Mouse (Mus musculus) CH12.LX (cell line): Measurements from ENCODE around the gene Plch2. TPM values are rescaled to one million over a fixed set of nuclear protein-coding genes. Genes with fewer than 3 reads are reported as not detected.

Source experiments
- DNase-seq: peaks from one replicate; pipeline ENCODE4 v3.0.0-alpha.2; 2013; ENCODE audit errors: extremely low read depth
- H3K27ac ChIP-seq: 2 replicates; pipeline ENCODE4 v1.5.1; 2012; ENCODE audit warnings: low read depth, mild to moderate bottlenecking, control low read depth, moderate library complexity; ENCODE audit not compliant: insufficient read depth
- H3K27me3 ChIP-seq: replicated peaks from 2 replicates; pipeline ENCODE3; 2012; ENCODE audit warnings: inconsistent platforms
- H3K36me3 ChIP-seq, 2 experiments: replicated peaks in 1 of 2; 2 replicates each; pipeline versions ENCODE3 to v1.6.1; 2012; ENCODE audit warnings: inconsistent platforms in 1 of 2, low read length in 1 of 2, mild to moderate bottlenecking in 1 of 2, mixed read lengths in 1 of 2, moderate library complexity in 1 of 2; ENCODE audit not compliant: control insufficient read depth in 1 of 2, insufficient read depth in 1 of 2
- H3K4me1 ChIP-seq, 2 experiments: 2 replicates each; pipeline ENCODE4 v1.6.1; 2012; ENCODE audit warnings: inconsistent platforms in 1 of 2, moderate library complexity in 1 of 2; ENCODE audit not compliant: insufficient read depth in 2 of 2, control insufficient read depth in 1 of 2
- H3K4me2 ChIP-seq: 2 replicates; pipeline ENCODE4 v1.6.1; 2012; ENCODE audit warnings: low read depth, mild to moderate bottlenecking, control low read depth; ENCODE audit not compliant: poor library complexity, insufficient read depth, severe bottlenecking
- H3K4me3 ChIP-seq, 3 experiments: fragments of 150-350 bp in 1 of 3; sonication (generic) in 1 of 3; replicated peaks in 1 of 3; 2 replicates each; pipeline versions ENCODE3 to v1.5.1; 2011 to 2012; ENCODE audit warnings: low read depth in 2 of 3, low read length in 2 of 3, mild to moderate bottlenecking in 2 of 3, moderate library complexity in 2 of 3, control low read depth in 1 of 3, improper control_type of control experiment in 1 of 3, inconsistent platforms in 1 of 3, mixed read lengths in 1 of 3; ENCODE audit not compliant: poor library complexity in 1 of 3
- H3K79me2 ChIP-seq: replicated peaks from 2 replicates; pipeline ENCODE4 v1.6.1; 2012; ENCODE audit warnings: mild to moderate bottlenecking, moderate library complexity; ENCODE audit not compliant: control insufficient read depth, poor library complexity, insufficient read depth, severe bottlenecking; ENCODE audit errors: extremely low read depth
- H3K9ac ChIP-seq: 2 replicates; pipeline ENCODE4 v1.6.1; 2012; ENCODE audit warnings: low read depth, mild to moderate bottlenecking, control low read depth, moderate library complexity; ENCODE audit not compliant: insufficient read depth
- H3K9me3 ChIP-seq: replicated peaks from 2 replicates; pipeline ENCODE3; 2012; ENCODE audit warnings: low read length, inconsistent platforms, mixed read lengths
- BHLHE40 ChIP-seq: IDR thresholded peaks from 2 replicates; pipeline ENCODE4 v1.6.1; 2011; ENCODE audit warnings: mild to moderate bottlenecking, low read depth, low read length, improper control_type of control experiment
- CHD2 ChIP-seq: IDR thresholded peaks from 2 replicates; pipeline ENCODE4 v1.6.1; 2011; ENCODE audit warnings: low read length, improper control_type of control experiment
- CTCF ChIP-seq, 2 experiments: IDR thresholded peaks in 1 of 2; conservative IDR thresholded peaks in 1 of 2; 2 replicates each; pipeline ENCODE4 v1.5.1; 2011 to 2012; ENCODE audit warnings: low read depth in 2 of 2, low read length in 2 of 2, improper control_type of control experiment in 1 of 2, inconsistent platforms in 1 of 2, mild to moderate bottlenecking in 1 of 2, moderate library complexity in 1 of 2
- ELF1 ChIP-seq: IDR thresholded peaks from 2 replicates; pipeline ENCODE4 v1.6.1; 2014; ENCODE audit warnings: low read depth, mild to moderate bottlenecking, inconsistent platforms, low read length, improper control_type of control experiment
- ETS1 ChIP-seq: conservative IDR thresholded peaks from 2 replicates; pipeline ENCODE4 v1.6.1; 2012; ENCODE audit warnings: low read depth, mild to moderate bottlenecking, inconsistent platforms, low read length, improper control_type of control experiment, moderate library complexity
- GABPA ChIP-seq: IDR thresholded peaks from 2 replicates; pipeline ENCODE4 v1.6.1; 2012; ENCODE audit warnings: low read depth, low read length, improper control_type of control experiment, inconsistent platforms; ENCODE audit not compliant: insufficient replicate concordance
- HCFC1 ChIP-seq: IDR thresholded peaks from 2 replicates; pipeline ENCODE4 v1.6.1; 2012; ENCODE audit warnings: low read depth, mild to moderate bottlenecking, inconsistent platforms, low read length, improper control_type of control experiment
- MAX ChIP-seq: IDR thresholded peaks from 2 replicates; pipeline ENCODE4 v1.6.1; 2011; ENCODE audit warnings: low read length, improper control_type of control experiment
- NRF1 ChIP-seq: IDR thresholded peaks from 2 replicates; pipeline ENCODE4 v1.6.1; 2014; ENCODE audit warnings: low read depth, mild to moderate bottlenecking, inconsistent platforms, low read length, improper control_type of control experiment, moderate library complexity
- POLR2A ChIP-seq: IDR thresholded peaks from 2 replicates; pipeline ENCODE4 v1.6.1; 2011; ENCODE audit warnings: low read depth, mild to moderate bottlenecking, improper control_type of control experiment, low read length
- POLR2AphosphoS2 ChIP-seq: IDR thresholded peaks from 2 replicates; pipeline ENCODE4 v1.6.1; 2011; ENCODE audit warnings: low read depth, low read length, improper control_type of control experiment
- RCOR1 ChIP-seq: conservative IDR thresholded peaks from 2 replicates; pipeline ENCODE4 v1.6.1; 2012; ENCODE audit warnings: low read depth, mild to moderate bottlenecking, inconsistent platforms, low read length, improper control_type of control experiment
- SIN3A ChIP-seq: IDR thresholded peaks from 2 replicates; pipeline ENCODE4 v1.6.1; 2012; ENCODE audit warnings: low read length, improper control_type of control experiment, inconsistent platforms
- TBP ChIP-seq: conservative IDR thresholded peaks from 2 replicates; pipeline ENCODE4 v1.6.1; 2011; ENCODE audit warnings: low read depth, low read length, improper control_type of control experiment
- TCF12 ChIP-seq: IDR thresholded peaks from 2 replicates; pipeline ENCODE4 v1.6.1; 2014; ENCODE audit warnings: low read depth, mild to moderate bottlenecking, inconsistent platforms, low read length, improper control_type of control experiment
- USF1 ChIP-seq: IDR thresholded peaks from 2 replicates; pipeline ENCODE4 v1.6.1; 2014; ENCODE audit warnings: low read depth, mild to moderate bottlenecking, inconsistent platforms, low read length, improper control_type of control experiment
- ZC3H11A ChIP-seq: IDR thresholded peaks from 2 replicates; pipeline ENCODE4 v1.6.1; 2012; ENCODE audit warnings: low read depth, mild to moderate bottlenecking, inconsistent platforms, low read length, improper control_type of control experiment
- ZKSCAN1 ChIP-seq: IDR thresholded peaks from 2 replicates; pipeline ENCODE4 v1.6.1; 2012; ENCODE audit warnings: low read depth, inconsistent platforms, low read length, improper control_type of control experiment, borderline replicate concordance
- ZNF384 ChIP-seq: IDR thresholded peaks from 2 replicates; pipeline ENCODE4 v1.6.1; 2012; ENCODE audit warnings: low read depth, low read length, improper control_type of control experiment, inconsistent platforms
- dilution Hi-C: fragments of 300-500 bp; cut with MboI; formaldehyde crosslinking; loops from 2 replicates; pipeline ENCODE4 v1.14.3; 2020; ENCODE audit warnings: low sequenced_read_pairs; ENCODE audit not compliant: extremely low pct_unique_long_range_greater_than_20kb, extremely low pct_ligation_motif_present
- in situ Hi-C: fragments of 300-500 bp; cut with MboI; formaldehyde crosslinking; loops from 3 replicates; pipeline ENCODE4 v1.14.3; 2019; ENCODE audit warnings: low sequenced_read_pairs, low pct_ligation_motif_present, low pct_unique_long_range_greater_than_20kb, mixed read lengths
- polyA plus RNA-seq: library from polyadenylated mRNA; unstranded; fragments of >175 nt; gene quantifications from 2 replicates; pipeline ENCODE4 v1.2.1, GENCODE M21; 2012; ENCODE audit warnings: low read depth; ENCODE audit not compliant: insufficient read length
- total RNA-seq, 2 experiments: library from RNA; depleted of rRNA; stranded (reverse); fragments of 300-350 nt in 1 of 2; fragments of >200 nt in 1 of 2; gene quantifications; 2 replicates each; pipeline ENCODE4 v1.2.3; 2012 to 2014

Gene Plch2
- total and polyA plus RNA-seq, 3 experiments: 0.04 to 0.47 (median 0.17) TPM

- TF ChIP-seq GABPA (no peak), POLR2AphosphoS2 (no peak)
Observed at GRCm38 (mm10) chr4:154948940-154949588, 107.5 kb downstream of the Plch2 start (continued).

- in situ Hi-C loops: loop anchor here (5.0 to 25.0 kb wide), 2 partner anchors 119 to 811 kb away; partner anchors contain the start of genes Pex10, Trp73 and Wrap73
- Histone ChIP-seq H3K27ac (no peak overlapping the region), H3K27me3 (peaks cover 32% of the 10 kb centered on the region), H3K79me2 (no peaks in the 10 kb centered on the region), H3K4me1 (peaks cover 24 to 43% of the 10 kb centered on the region in 2 experiments), H3K4me2 (no peak overlapping the region), H3K9me3 (no peaks in the 10 kb centered on the region), H3K36me3 (no peaks in the 10 kb centered on the region), H3K4me3 (no peak overlapping the region), H3K9ac (no peak overlapping the region)
- dilution Hi-C loops: no loop called here
- no peak for DNase-seq
- TF ChIP-seq TCF12: 0 out of 2 replicates have a peak, but pooled peaks have one; percentile 37
- no peak for TF ChIP-seq BHLHE40
Observed at GRCm38 (mm10) chr4:154948066-154948939, 108.3 kb downstream of the Plch2 start.

GRCm38 (mm10) chr4:154946319-154946718 is 110.3 kb downstream of the Plch2 start:
- dilution Hi-C loops: no loop called here
- H3K9me3 ChIP-seq: peaks cover 7% of the 10 kb centered on the region
- H3K4me2 ChIP-seq: no peak overlapping the region
- H3K4me3 ChIP-seq: no peak overlapping the region
- no peak overlapping the region for H3K9ac ChIP-seq
- no peak for TF ChIP-seq ZNF384
- TF ChIP-seq, all 38 proteins: peak for 0
- DNase-seq: no peak
- peaks cover 20% of the 10 kb centered on the region for H3K27me3 ChIP-seq
- no peaks in the 10 kb centered on the region for H3K36me3 ChIP-seq
- in situ Hi-C loops: loop anchor here (5.0 to 25.0 kb wide), 2 partner anchors 121 to 809 kb away; partner anchors contain the start of genes Pex10, Trp73 and Wrap73
- H3K27ac ChIP-seq: no peak overlapping the region
- peaks cover 28 to 44% of the 10 kb centered on the region in 2 experiments for H3K4me1 ChIP-seq
- no peaks in the 10 kb centered on the region for H3K79me2 ChIP-seq

- in situ Hi-C loops: loop anchor here (5.0 to 25.0 kb wide), 4 partner anchors 37 to 807 kb away; partner anchors contain the start of genes Trp73 and Wrap73
- no peak overlapping the region for H3K9ac ChIP-seq
- DNase-seq: peak; percentile 97
- H3K79me2 ChIP-seq: no peaks in the 10 kb centered on the region
- H3K36me3 ChIP-seq: no peaks in the 10 kb centered on the region
- peak overlapping the region; percentile 95 for H3K27ac ChIP-seq
- dilution Hi-C loops: no loop called here
- peak overlapping the region; percentile 47 for H3K4me2 ChIP-seq
- peaks cover 4% of the 10 kb centered on the region for H3K27me3 ChIP-seq
- H3K4me1 ChIP-seq: peaks cover 31 to 49% of the 10 kb centered on the region in 2 experiments
- H3K4me3 ChIP-seq: peak overlapping the region; percentile 8 to 36 (median 18)
- peaks cover 7% of the 10 kb centered on the region for H3K9me3 ChIP-seq
- TF ChIP-seq NRF1 (peak; percentile 37; the same call in 1 of the 2 replicates), TBP (peak; percentile 83), CHD2 (peak; percentile 40; the same call in 1 of the 2 replicates), POLR2A (peak; percentile 49; the same call in 1 of the 2 replicates), RCOR1 (no peak), TCF12 (peak; percentile 62; the same call in 1 of the 2 replicates), CTCF (conservative IDR thresholded peaks at IDR 0.05 in 1 of 2, IDR thresholded peaks at IDR 0.05 in 1 of 2; ENCODE audit: low read depth in 2 of 2, low read length in 2 of 2) (peak; percentile 92 to 99), ETS1 (peak; percentile 63), HCFC1 (peak; percentile 30), ZKSCAN1 (no peak), ZC3H11A (peak; percentile 86), USF1 (no peak), ZNF384 (no peak), ELF1 (0 out of 2 replicates have a peak, but pooled peaks have one; percentile 39), GABPA (no peak), SIN3A (peak; percentile 72), MAX (no peak)
Observed at GRCm38 (mm10) chr4:154944121-154944590, 112.4 kb downstream of the Plch2 start.
